Mouse (Mus musculus) heart, adult 2 months (tissue): ENCODE results near the gene Retsat.

Experiments used
- CTCF ChIP-seq: fragments of 200-600 bp; IDR thresholded peaks from 2 replicates; pipeline ENCODE4 v1.8.1; 2022; ENCODE audit warnings: antibody characterized with exemption, mild to moderate bottlenecking, moderate library complexity
- POLR2A ChIP-seq: fragments of 200-500 bp; IDR thresholded peaks from 2 replicates; pipeline ENCODE4 v1.6.1; 2011; ENCODE audit warnings: mild to moderate bottlenecking, low read depth, low read length, control low read depth; ENCODE audit not compliant: insufficient read depth

GRCm38 (mm10) chr6:72553079-72553412 is 45.2 kb upstream of the Retsat start:
- no peak for TF ChIP-seq POLR2A
- TF ChIP-seq CTCF = no peak
